Mouse (Mus musculus) embryonic facial prominence, embryonic 14.5 days (tissue): ENCODE results near the gene Cmah. TPM values are rescaled to one million over a fixed set of nuclear protein-coding genes. Genes with fewer than 3 reads are reported as not detected.
"Not testable (repeated sequence)": the region's sequence is repeated elsewhere in the genome, so short reads cannot be mapped to it uniquely, and the experiment has no call there.

Experiments used
- ATAC-seq: fragments of 200-750 bp; cut with Nextera tagmentation; 2 replicates; pipeline ENCODE4 v1.8.0; 2017; ENCODE audit warnings: low read depth, moderate number of reproducible peaks, moderate TSS enrichment
- DNase-seq: peaks from one replicate; pipeline ENCODE4 v3.0.0-alpha.2; 2015; ENCODE audit warnings: low spot score
- H3K27ac ChIP-seq: fragments of 300-500 bp; sonication (generic); replicated peaks from 2 replicates; pipeline ENCODE4 v1.5.1; 2014; ENCODE audit warnings: low read depth, mild to moderate bottlenecking, low read length, moderate library complexity
- H3K27me3 ChIP-seq: fragments of 300-500 bp; sonication (generic); replicated peaks from 2 replicates; pipeline ENCODE4 v1.6.1; 2014; ENCODE audit warnings: low read length; ENCODE audit not compliant: control insufficient read depth, insufficient read depth
- H3K36me3 ChIP-seq: fragments of 300-500 bp; sonication (generic); 2 replicates; pipeline ENCODE4 v1.6.1; 2014; ENCODE audit warnings: low read length, mixed read lengths; ENCODE audit not compliant: control insufficient read depth, insufficient read depth
- H3K4me1 ChIP-seq: fragments of 300-500 bp; sonication (generic); 2 replicates; pipeline ENCODE4 v1.6.1; 2014; ENCODE audit warnings: antibody characterized with exemption, low read length; ENCODE audit not compliant: control insufficient read depth, insufficient read depth
- H3K4me2 ChIP-seq: fragments of 300-500 bp; sonication (generic); 2 replicates; pipeline ENCODE4 v1.6.1; 2014; ENCODE audit warnings: low read depth, mild to moderate bottlenecking, low read length, moderate library complexity, mixed read lengths
- H3K4me3 ChIP-seq: fragments of 300-500 bp; sonication (generic); 2 replicates; pipeline ENCODE4 v1.5.1; 2014; ENCODE audit warnings: low read depth, mild to moderate bottlenecking, low read length
- H3K9ac ChIP-seq: fragments of 300-500 bp; sonication (generic); 2 replicates; pipeline ENCODE4 v1.6.1; 2014; ENCODE audit warnings: low read depth, mild to moderate bottlenecking, low read length, moderate library complexity, mixed read lengths
- H3K9me3 ChIP-seq: fragments of 300-500 bp; sonication (generic); 2 replicates; pipeline ENCODE4 v1.6.1; 2016; ENCODE audit warnings: low read length; ENCODE audit not compliant: control insufficient read depth
- WGBS: fragments of 180-500 bp; shearing (Covaris S2); extraction: QIAGEN DNeasy Blood & Tissue Kit; methylation state at CpG from one replicate; pipeline ENCODE4 v1.1.7; 2014; 5-methylcytosine and 5-hydroxymethylcytosine counted together
- polyA plus RNA-seq: library from polyadenylated mRNA; unstranded; fragments of >200 nt; fragmentation: Nextera tagmentation; extraction: Ambion mirVana; gene quantifications from 2 replicates; pipeline ENCODE4 v1.2.1, GENCODE M21; 2014

The Cmah gene
- polyA plus RNA-seq, 1 experiment from 2014 or later = 0.95 TPM

DNA sequence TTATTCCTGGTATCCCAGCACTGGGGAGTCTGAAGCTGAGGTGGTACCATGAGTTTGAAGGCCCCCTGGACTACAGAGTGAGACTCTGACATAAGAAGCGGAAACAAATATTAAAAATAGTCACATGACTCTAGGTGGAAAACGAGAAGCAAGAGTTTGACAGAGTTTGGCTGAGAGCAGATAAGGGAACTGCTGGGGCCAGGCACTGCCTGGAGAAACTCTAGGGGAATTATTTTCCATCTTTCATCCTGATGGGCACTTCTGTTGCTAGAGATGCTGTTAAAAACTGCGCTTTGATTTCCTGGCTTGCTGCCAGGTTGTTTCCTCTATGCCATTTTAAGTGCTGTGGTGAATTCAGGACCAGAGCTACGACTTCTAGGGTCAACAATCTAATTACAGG, 65.9 kb downstream of the Cmah start:
- H3K9ac ChIP-seq = no peak overlapping the region
- no peak overlapping the region for H3K27ac ChIP-seq
- WGBS = 23% methylated on average over 4 of the region's 4 CpGs
- H3K4me1 ChIP-seq = peaks cover 4% of the 10 kb centered on the region; the same call in 1 of the 2 replicates
- no peaks in the 10 kb centered on the region for H3K27me3 ChIP-seq
- no peak overlapping the region for H3K4me3 ChIP-seq
- no peak overlapping the region for H3K4me2 ChIP-seq
- no peaks in the 10 kb centered on the region for H3K9me3 ChIP-seq
- no peaks in the 10 kb centered on the region for H3K36me3 ChIP-seq
- peak; percentile 45 for DNase-seq
- no peak for ATAC-seq

DNA sequence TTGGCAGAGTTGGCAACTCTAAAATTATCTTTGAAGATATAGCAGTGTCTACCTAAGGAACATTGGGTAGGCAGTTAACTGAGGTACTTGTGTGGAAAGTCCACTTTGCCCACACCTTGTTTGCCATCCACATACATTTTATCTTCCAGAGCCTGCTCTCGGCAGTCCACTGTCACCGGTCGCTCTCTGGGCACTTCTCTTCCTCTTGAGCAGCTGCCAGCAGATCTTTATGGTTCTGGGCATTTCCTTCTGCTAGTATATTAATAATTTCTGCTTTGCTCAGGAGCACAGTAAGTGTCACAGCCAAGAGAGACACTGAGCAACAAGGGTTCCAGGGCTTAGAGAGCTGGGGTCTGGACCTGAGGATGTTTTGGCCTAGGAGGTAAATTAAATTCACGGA, 68.6 kb downstream of the Cmah start:
- Histone ChIP-seq H3K27ac (no peak overlapping the region), H3K4me3 (no peak overlapping the region), H3K9me3 (no peaks in the 10 kb centered on the region), H3K36me3 (no peaks in the 10 kb centered on the region), H3K4me2 (no peak overlapping the region), H3K4me1 (peaks cover 4% of the 10 kb centered on the region; the same call in 1 of the 2 replicates), H3K27me3 (no peaks in the 10 kb centered on the region), H3K9ac (no peak overlapping the region)
- DNase-seq (no peak), ATAC-seq (no peak)
- 92% methylated on average over 4 of the region's 4 CpGs for WGBS

DNA sequence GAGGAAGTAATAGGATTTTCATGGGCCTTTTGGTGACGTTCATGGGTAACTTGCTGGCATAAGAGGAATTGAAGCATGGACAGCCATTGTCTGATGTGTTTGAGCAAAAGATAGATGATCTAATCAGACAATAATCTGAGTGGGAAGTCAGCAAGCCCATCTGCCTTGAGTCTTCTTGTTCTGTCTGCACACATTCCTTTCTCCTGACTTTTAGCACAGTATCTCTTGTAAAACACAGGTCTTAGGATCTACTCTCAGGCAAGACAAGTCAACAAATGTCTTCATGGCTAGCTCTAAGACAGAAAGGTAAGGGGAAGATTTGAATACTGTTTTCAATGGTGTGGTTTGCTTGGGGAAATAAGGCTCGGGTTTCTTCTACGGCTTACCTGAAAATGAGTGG, 70.0 kb downstream of the Cmah start:
- Histone ChIP-seq H3K36me3 (no peaks in the 10 kb centered on the region), H3K4me3 (no peak overlapping the region), H3K27me3 (no peaks in the 10 kb centered on the region), H3K4me1 (peaks cover 4% of the 10 kb centered on the region; the same call in 1 of the 2 replicates), H3K9me3 (no peaks in the 10 kb centered on the region), H3K27ac (no peak overlapping the region), H3K4me2 (no peak overlapping the region), H3K9ac (no peak overlapping the region)
- no peak for ATAC-seq
- 86% methylated on average over 3 of the region's 3 CpGs for WGBS
- DNase-seq = no peak

DNA sequence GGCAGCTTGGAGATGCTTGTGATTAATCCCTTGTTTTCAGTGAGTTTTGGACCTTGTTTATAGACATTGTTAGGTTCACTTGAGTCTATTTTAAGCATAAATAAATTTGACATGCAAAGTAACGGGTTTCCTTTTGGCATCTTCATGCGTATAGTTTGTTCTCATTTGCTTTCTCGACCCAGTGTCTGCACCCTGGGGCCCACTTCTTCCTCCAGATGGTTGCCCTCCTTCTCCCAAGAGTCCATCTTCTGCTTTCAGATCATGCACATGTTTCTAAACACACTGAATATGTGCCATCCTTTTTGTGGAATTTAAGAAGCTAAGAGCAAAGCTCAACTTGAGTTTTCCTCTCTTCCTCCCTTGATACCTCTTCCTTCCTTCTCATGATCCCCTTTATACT, 71.3 kb downstream of the Cmah start:
- WGBS = 69% methylated on average over 3 of the region's 3 CpGs
- H3K4me3 ChIP-seq = no peak overlapping the region
- no peaks in the 10 kb centered on the region for H3K36me3 ChIP-seq
- H3K4me1 ChIP-seq = 0 out of 2 replicates have a peak, but pooled peaks cover 3% of the 10 kb centered on the region
- no peak overlapping the region for H3K9ac ChIP-seq
- ATAC-seq (no peak), DNase-seq (no peak)
- no peaks in the 10 kb centered on the region for H3K9me3 ChIP-seq
- H3K27ac ChIP-seq = no peak overlapping the region
- no peaks in the 10 kb centered on the region for H3K27me3 ChIP-seq
- no peak overlapping the region for H3K4me2 ChIP-seq

DNA sequence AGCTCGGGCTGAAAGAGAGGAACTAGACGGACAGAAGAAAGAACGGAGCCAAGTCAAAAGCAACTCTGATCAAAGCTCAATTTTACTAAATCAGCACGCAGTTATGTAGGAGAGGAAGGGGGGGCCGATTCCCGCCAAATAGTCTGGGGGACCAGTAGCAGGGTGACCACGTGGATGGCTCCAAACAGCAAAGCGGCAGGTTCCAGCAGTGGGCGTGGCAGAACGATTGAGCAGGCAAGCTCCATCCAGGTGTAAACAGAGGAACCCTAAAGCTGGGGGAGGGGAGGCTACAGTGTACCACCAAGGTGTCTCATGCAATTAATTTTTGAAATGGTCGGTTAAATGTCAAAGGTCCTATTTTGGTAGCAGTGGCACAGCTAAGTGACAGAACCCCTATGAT, 74.6 kb downstream of the Cmah start:
- not testable (repeated sequence) for H3K4me1 ChIP-seq, H3K36me3 ChIP-seq, H3K27ac ChIP-seq, H3K27me3 ChIP-seq, ATAC-seq, DNase-seq, H3K4me3 ChIP-seq, H3K9ac ChIP-seq, H3K9me3 ChIP-seq
- peak overlapping the region; percentile 32 for H3K4me2 ChIP-seq
- 11% methylated on average over 11 of the region's 11 CpGs for WGBS

DNA sequence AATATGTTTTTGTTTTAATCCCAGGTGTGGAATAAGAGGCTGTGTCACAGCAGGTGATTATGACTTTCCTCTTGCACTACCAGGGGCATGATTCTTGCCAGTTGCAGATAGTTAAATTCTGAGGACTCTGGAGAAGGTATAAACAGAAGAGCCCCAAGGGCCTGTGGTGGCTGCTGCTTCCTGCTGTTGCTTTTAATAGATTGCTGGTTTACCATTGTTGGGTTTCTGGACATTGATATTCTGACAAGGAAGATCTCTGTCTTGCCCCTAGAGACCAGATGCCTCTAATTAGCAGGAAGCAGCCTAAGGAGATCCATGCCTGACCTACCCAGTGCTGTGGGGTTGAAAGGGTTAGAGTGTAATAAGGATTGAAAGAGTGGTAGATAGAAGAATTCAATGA, 75.8 kb downstream of the Cmah start:
- Histone ChIP-seq H3K9ac (no peak overlapping the region), H3K27me3 (no peaks in the 10 kb centered on the region), H3K4me2 (no peak overlapping the region), H3K4me3 (no peak overlapping the region), H3K9me3 (no peaks in the 10 kb centered on the region), H3K36me3 (no peaks in the 10 kb centered on the region), H3K4me1 (no peaks in the 10 kb centered on the region), H3K27ac (no peak overlapping the region)
- ATAC-seq (no peak), DNase-seq (no peak)

DNA sequence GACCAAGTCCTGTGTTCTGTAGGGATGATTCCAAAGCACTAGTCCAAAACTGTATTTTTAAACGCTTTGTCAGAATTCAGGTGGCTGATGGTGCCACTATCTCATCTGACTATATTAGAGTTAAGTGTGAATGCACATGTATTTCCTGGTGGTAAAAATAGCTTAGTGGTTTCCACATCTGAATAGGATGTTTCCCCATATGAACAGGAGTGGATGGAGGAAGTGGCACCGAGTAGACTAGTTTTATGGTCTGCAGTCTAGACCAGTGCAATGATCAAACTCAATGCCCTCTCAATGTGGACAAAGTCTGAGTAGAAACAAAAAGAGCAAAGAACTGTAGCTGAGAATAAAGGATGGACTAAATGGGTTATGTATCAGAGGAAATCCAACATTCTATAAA, 79.6 kb downstream of the Cmah start:
- Histone ChIP-seq H3K4me2 (no peak overlapping the region), H3K36me3 (no peaks in the 10 kb centered on the region), H3K9me3 (no peaks in the 10 kb centered on the region), H3K4me1 (no peaks in the 10 kb centered on the region), H3K9ac (no peak overlapping the region), H3K27me3 (no peaks in the 10 kb centered on the region), H3K4me3 (no peak overlapping the region), H3K27ac (no peak overlapping the region)
- 82% methylated on average over 2 of the region's 2 CpGs for WGBS
- DNase-seq (no peak), ATAC-seq (no peak)

DNA sequence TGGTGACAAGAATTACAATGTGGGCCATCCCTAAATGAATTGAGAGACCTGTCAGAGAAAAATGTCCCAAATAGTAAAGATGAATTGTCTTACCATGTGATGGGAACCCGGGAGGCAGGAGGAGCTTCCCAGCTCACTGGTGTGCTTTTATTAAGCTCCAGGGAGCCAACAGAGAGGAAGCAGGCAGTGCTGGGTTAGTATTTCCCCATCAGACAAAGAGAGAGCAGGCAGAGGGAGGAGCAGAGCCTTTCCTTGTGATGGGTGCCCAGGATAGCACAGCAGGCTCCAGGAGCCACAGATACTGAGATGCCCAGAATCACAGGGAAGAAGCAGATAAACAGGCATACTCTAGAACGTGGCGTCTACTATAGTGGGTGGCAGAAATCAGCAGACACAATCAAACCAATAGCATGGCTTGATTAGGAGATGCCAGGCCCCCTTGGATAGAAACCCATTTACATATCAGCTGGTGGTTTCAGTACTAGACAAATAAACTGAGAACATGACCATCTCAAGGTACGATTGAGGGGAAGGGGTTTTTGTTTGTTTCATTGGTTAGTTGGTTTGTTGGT, 87.5 kb downstream of the Cmah start:
- 58% methylated on average over 4 of the region's 4 CpGs for WGBS
- Histone ChIP-seq H3K9ac (no peak overlapping the region), H3K9me3 (no peaks in the 10 kb centered on the region), H3K27ac (no peak overlapping the region), H3K4me3 (no peak overlapping the region), H3K36me3 (no peaks in the 10 kb centered on the region), H3K4me1 (no peaks in the 10 kb centered on the region), H3K4me2 (no peak overlapping the region), H3K27me3 (no peaks in the 10 kb centered on the region)
- ATAC-seq = no peak
- no peak for DNase-seq

DNA sequence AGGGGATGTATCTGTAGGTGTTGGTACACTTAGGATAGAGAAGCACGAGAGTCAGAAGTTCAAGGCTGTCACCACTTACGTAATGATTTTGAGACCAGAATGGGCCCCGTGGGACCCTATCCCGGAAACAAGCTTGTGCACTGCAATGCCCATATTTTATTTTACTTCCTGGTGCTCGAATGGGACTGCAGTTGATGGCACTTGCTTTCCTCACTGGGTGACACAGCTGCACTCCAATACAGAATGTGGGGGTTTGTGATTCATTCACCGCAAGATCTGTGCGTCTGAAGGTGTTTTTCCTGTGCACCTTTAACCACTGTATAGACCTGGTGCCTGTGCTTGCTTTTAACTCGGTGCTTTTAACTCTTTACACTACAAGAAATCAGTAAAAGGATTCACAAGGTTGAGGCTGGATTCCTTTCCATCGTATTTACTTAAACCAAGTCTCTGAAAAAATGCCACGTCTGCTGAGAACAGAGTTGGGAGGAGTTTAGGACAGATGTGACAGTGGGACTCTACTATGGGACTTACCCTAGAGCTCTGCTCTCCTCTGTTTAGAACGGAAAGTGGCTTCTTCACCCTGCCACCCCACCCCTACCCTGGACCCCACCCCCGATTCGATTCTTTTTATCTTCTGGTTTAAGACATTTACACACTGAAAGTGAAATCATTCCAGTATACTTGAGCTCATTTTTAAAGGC, 88.5 kb downstream of the Cmah start:
- Histone ChIP-seq H3K27ac (no peak overlapping the region), H3K4me2 (no peak overlapping the region), H3K4me3 (no peak overlapping the region), H3K9me3 (no peaks in the 10 kb centered on the region), H3K9ac (no peak overlapping the region), H3K36me3 (no peaks in the 10 kb centered on the region), H3K27me3 (no peaks in the 10 kb centered on the region), H3K4me1 (no peaks in the 10 kb centered on the region)
- ATAC-seq (no peak), DNase-seq (no peak)
- 70% methylated on average over 13 of the region's 13 CpGs for WGBS
